Mouse (Mus musculus): ENCODE measurements around the gene Scfd1. TPM values are rescaled to one million over a fixed set of nuclear protein-coding genes. Genes with fewer than 3 reads are reported as not detected.

Gene Scfd1
- polyA plus RNA-seq, 1 experiment from 2014 or later, result 79.8 TPM

GRCm38 (mm10) chr12:51402060-51402698 is 24.9 kb downstream of the Scfd1 start:
- H3K4me3 ChIP-seq (replicated peaks), result no peak overlapping the region
- no peaks in the 10 kb centered on the region for H3K4me1 ChIP-seq (replicated peaks)
- H3K27me3 ChIP-seq, result no peaks in the 10 kb centered on the region
- H3K27ac ChIP-seq, result no peak overlapping the region
- ATAC-seq (ENCODE audit: insufficient number of reproducible peaks, insufficient read depth, low FRiP score, low TSS enrichment, low read depth), result no peak
- no peak overlapping the region for H3K9ac ChIP-seq (replicated peaks)
- 78% methylated on average over 5 of the region's 5 CpGs for WGBS
- H3K9me3 ChIP-seq, result no peaks in the 10 kb centered on the region
- peaks cover 74% of the 10 kb centered on the region for H3K36me3 ChIP-seq
- no peak overlapping the region for H3K4me2 ChIP-seq

GRCm38 (mm10) chr12:51403987-51404586 is 26.8 kb downstream of the Scfd1 start:
- Histone ChIP-seq H3K27ac (no peak overlapping the region), H3K27me3 (no peaks in the 10 kb centered on the region), H3K9ac (replicated peaks) (no peak overlapping the region), H3K4me2 (no peak overlapping the region), H3K9me3 (no peaks in the 10 kb centered on the region), H3K4me3 (replicated peaks) (no peak overlapping the region), H3K36me3 (peaks cover 74% of the 10 kb centered on the region), H3K4me1 (replicated peaks) (no peaks in the 10 kb centered on the region)
- 71% methylated on average over 4 of the region's 4 CpGs for WGBS
- ATAC-seq (ENCODE audit: insufficient number of reproducible peaks, insufficient read depth, low FRiP score, low TSS enrichment, low read depth), result no peak

GRCm38 (mm10) chr12:51411362-51411761 is 34.1 kb downstream of the Scfd1 start:
- no peaks in the 10 kb centered on the region for H3K4me1 ChIP-seq (replicated peaks)
- H3K9ac ChIP-seq (replicated peaks), result no peak overlapping the region
- H3K36me3 ChIP-seq, result peaks cover 59% of the 10 kb centered on the region
- no peaks in the 10 kb centered on the region for H3K27me3 ChIP-seq
- no peak overlapping the region for H3K4me3 ChIP-seq (replicated peaks)
- 85% methylated on average over 4 of the region's 4 CpGs for WGBS
- H3K9me3 ChIP-seq, result no peaks in the 10 kb centered on the region
- no peak overlapping the region for H3K27ac ChIP-seq
- no peak overlapping the region for H3K4me2 ChIP-seq
- no peak for ATAC-seq (ENCODE audit: insufficient number of reproducible peaks, insufficient read depth, low FRiP score, low TSS enrichment, low read depth)

- no peak overlapping the region for H3K9ac ChIP-seq (replicated peaks)
- H3K27ac ChIP-seq, result no peak overlapping the region
- no peak overlapping the region for H3K4me2 ChIP-seq
- H3K4me3 ChIP-seq (replicated peaks), result no peak overlapping the region
- WGBS, result 92% methylated on average over 2 of the region's 2 CpGs
- H3K9me3 ChIP-seq, result no peaks in the 10 kb centered on the region
- H3K27me3 ChIP-seq, result no peaks in the 10 kb centered on the region
- H3K36me3 ChIP-seq, result peaks cover 80% of the 10 kb centered on the region
- ATAC-seq (ENCODE audit: insufficient number of reproducible peaks, insufficient read depth, low FRiP score, low TSS enrichment, low read depth), result no peak
- no peaks in the 10 kb centered on the region for H3K4me1 ChIP-seq (replicated peaks)
These were observed 60.2 kb downstream of the Scfd1 start for GRCm38 (mm10) chr12:51437541-51437940.

GRCm38 (mm10) chr12:51438311-51438710 is 61.0 kb downstream of the Scfd1 start:
- no peaks in the 10 kb centered on the region for H3K4me1 ChIP-seq (replicated peaks)
- H3K9me3 ChIP-seq, result no peaks in the 10 kb centered on the region
- H3K27me3 ChIP-seq, result no peaks in the 10 kb centered on the region
- H3K27ac ChIP-seq, result no peak overlapping the region
- ATAC-seq (ENCODE audit: insufficient number of reproducible peaks, insufficient read depth, low FRiP score, low TSS enrichment, low read depth), result no peak
- 89% methylated on average over 2 of the region's 2 CpGs for WGBS
- H3K36me3 ChIP-seq, result peaks cover 76% of the 10 kb centered on the region
- H3K4me3 ChIP-seq (replicated peaks), result no peak overlapping the region
- no peak overlapping the region for H3K4me2 ChIP-seq
- H3K9ac ChIP-seq (replicated peaks), result no peak overlapping the region

GRCm38 (mm10) chr12:51449303-51449702 is 72.0 kb downstream of the Scfd1 start:
- WGBS, result 89% methylated on average over 2 of the region's 2 CpGs
- H3K4me2 ChIP-seq, result no peak overlapping the region
- H3K4me3 ChIP-seq (replicated peaks), result no peak overlapping the region
- no peaks in the 10 kb centered on the region for H3K27me3 ChIP-seq
- H3K9me3 ChIP-seq, result no peaks in the 10 kb centered on the region
- no peak overlapping the region for H3K9ac ChIP-seq (replicated peaks)
- peaks cover 61% of the 10 kb centered on the region for H3K36me3 ChIP-seq
- no peaks in the 10 kb centered on the region for H3K4me1 ChIP-seq (replicated peaks)
- no peak overlapping the region for H3K27ac ChIP-seq
- no peak for ATAC-seq (ENCODE audit: insufficient number of reproducible peaks, insufficient read depth, low FRiP score, low TSS enrichment, low read depth)

GRCm38 (mm10) chr12:51470881-51471280 is 93.6 kb downstream of the Scfd1 start:
- Histone ChIP-seq H3K4me2 (no peak overlapping the region), H3K36me3 (no peaks in the 10 kb centered on the region), H3K4me1 (replicated peaks) (no peaks in the 10 kb centered on the region), H3K4me3 (replicated peaks) (no peak overlapping the region), H3K27ac (no peak overlapping the region), H3K9me3 (no peaks in the 10 kb centered on the region), H3K9ac (replicated peaks) (no peak overlapping the region), H3K27me3 (no peaks in the 10 kb centered on the region)
- ATAC-seq (ENCODE audit: insufficient number of reproducible peaks, insufficient read depth, low FRiP score, low TSS enrichment, low read depth), result no peak
- 88% methylated on average over 4 of the region's 4 CpGs for WGBS

- H3K36me3 ChIP-seq, result no peaks in the 10 kb centered on the region
- H3K4me1 ChIP-seq (replicated peaks), result no peaks in the 10 kb centered on the region
- no peaks in the 10 kb centered on the region for H3K9me3 ChIP-seq
- no peaks in the 10 kb centered on the region for H3K27me3 ChIP-seq
- no peak for ATAC-seq (ENCODE audit: insufficient number of reproducible peaks, insufficient read depth, low FRiP score, low TSS enrichment, low read depth)
- no peak overlapping the region for H3K27ac ChIP-seq
- no peak overlapping the region for H3K4me3 ChIP-seq (replicated peaks)
- no peak overlapping the region for H3K4me2 ChIP-seq
- H3K9ac ChIP-seq (replicated peaks), result no peak overlapping the region
- 87% methylated on average over 2 of the region's 2 CpGs for WGBS
These were observed 103.9 kb downstream of the Scfd1 start for GRCm38 (mm10) chr12:51481246-51481645.

GRCm38 (mm10) chr12:51492040-51492439 is 114.7 kb downstream of the Scfd1 start:
- Histone ChIP-seq H3K4me2 (no peak overlapping the region), H3K4me3 (replicated peaks) (no peak overlapping the region), H3K36me3 (no peaks in the 10 kb centered on the region), H3K9ac (replicated peaks) (no peak overlapping the region), H3K27me3 (no peaks in the 10 kb centered on the region), H3K27ac (no peak overlapping the region), H3K9me3 (no peaks in the 10 kb centered on the region), H3K4me1 (replicated peaks) (no peaks in the 10 kb centered on the region)
- ATAC-seq (ENCODE audit: insufficient number of reproducible peaks, insufficient read depth, low FRiP score, low TSS enrichment, low read depth), result no peak
- 88% methylated on average over 7 of the region's 7 CpGs for WGBS

- H3K27ac ChIP-seq, result no peak overlapping the region
- H3K4me3 ChIP-seq (replicated peaks), result no peak overlapping the region
- no peaks in the 10 kb centered on the region for H3K4me1 ChIP-seq (replicated peaks)
- no peaks in the 10 kb centered on the region for H3K36me3 ChIP-seq
- H3K27me3 ChIP-seq, result no peaks in the 10 kb centered on the region
- no peak for ATAC-seq (ENCODE audit: insufficient number of reproducible peaks, insufficient read depth, low FRiP score, low TSS enrichment, low read depth)
- no peaks in the 10 kb centered on the region for H3K9me3 ChIP-seq
- WGBS, result 92% methylated on average over 11 of the region's 11 CpGs
- H3K9ac ChIP-seq (replicated peaks), result no peak overlapping the region
- H3K4me2 ChIP-seq, result no peak overlapping the region
These were observed 116.2 kb downstream of the Scfd1 start for GRCm38 (mm10) chr12:51493476-51493875.

- no peak for ATAC-seq (ENCODE audit: insufficient number of reproducible peaks, insufficient read depth, low FRiP score, low TSS enrichment, low read depth)
- Histone ChIP-seq H3K4me3 (replicated peaks) (no peak overlapping the region), H3K36me3 (no peaks in the 10 kb centered on the region), H3K9me3 (no peaks in the 10 kb centered on the region), H3K27ac (peak overlapping the region; percentile 26; the same call in 1 of the 2 replicates), H3K4me1 (replicated peaks) (no peaks in the 10 kb centered on the region), H3K27me3 (no peaks in the 10 kb centered on the region), H3K4me2 (no peak overlapping the region), H3K9ac (replicated peaks) (no peak overlapping the region)
- WGBS, result 92% methylated on average over 20 of the region's 20 CpGs
These were observed 117.3 kb downstream of the Scfd1 start for GRCm38 (mm10) chr12:51494641-51495040.
